Comparison of ENCODE assay signal across 19 mouse cellular contexts in the genomic region with DNA sequence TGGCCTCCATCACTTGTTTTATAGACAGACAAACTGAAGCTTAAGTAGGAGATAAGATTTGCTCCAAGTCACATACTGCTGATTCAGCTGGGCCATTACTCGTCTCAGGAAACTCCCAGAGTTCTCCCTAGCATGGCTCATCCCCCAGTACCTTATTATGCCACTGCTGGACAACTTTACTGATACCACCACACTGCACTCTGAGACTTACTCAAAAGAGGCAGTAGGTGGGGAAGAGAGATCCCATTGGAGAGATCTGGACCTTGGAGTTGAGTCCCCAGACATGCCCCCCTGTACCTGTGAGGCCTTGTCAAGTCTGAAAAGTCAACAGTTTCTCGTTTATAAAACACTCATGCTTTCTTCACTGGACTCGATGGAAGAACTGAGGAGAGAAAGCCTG.
"Had no signal": no experiment of that assay in that cellular context is flagged by ENCODE, and none has a peak within 500 bp of the region (broad histone marks: within the 10 kb centered on the region; RNA-seq: fewer than 3 reads in every experiment).

No protein-coding gene starts in this region.

- H3K4me3 ChIP-seq: midbrain, embryonic 10.5 days; midbrain, embryonic 12.5 days; myocyte; neural tube, embryonic 13.5 days; neural tube, embryonic 15.5 days had no signal

- H3K4me2 ChIP-seq: lung, embryonic 14.5 days; midbrain, embryonic 12.5 days; neural tube, embryonic 13.5 days; neural tube, embryonic 15.5 days had no signal

- ATAC-seq: midbrain, embryonic 16.5 days had no signal

- DNase-seq: lung, adult 18-20 months; lung, embryonic 14.5 days; lung, postnatal 10 days; lung, postnatal 4 days; midbrain, embryonic 14.5 days; retina, postnatal 1 day; right cerebral cortex, adult 18-20 months; right cerebral cortex, postnatal 25 days; right cerebral cortex, postnatal 4 days; spleen, adult 18-20 months; thymus, adult 18-20 months; thymus, postnatal 14 days; thymus, postnatal 36 days had no signal

- H3K27ac ChIP-seq: midbrain, embryonic 10.5 days; midbrain, embryonic 12.5 days; neural tube, embryonic 13.5 days; neural tube, embryonic 15.5 days had no signal

- H3K36me3 ChIP-seq: midbrain, embryonic 10.5 days; midbrain, embryonic 12.5 days; neural tube, embryonic 13.5 days; neural tube, embryonic 15.5 days had no signal

- H3K9ac ChIP-seq: lung, embryonic 14.5 days; midbrain, embryonic 12.5 days; neural tube, embryonic 13.5 days; neural tube, embryonic 15.5 days had no signal

- H3K9me3 ChIP-seq: neural tube, embryonic 13.5 days; neural tube, embryonic 15.5 days had no signal

- H3K27me3 ChIP-seq: midbrain, embryonic 12.5 days; neural tube, embryonic 13.5 days; neural tube, embryonic 15.5 days had no signal
